Mouse (Mus musculus) lung, embryonic 14.5 days (tissue): Measurements from ENCODE around the gene Aifm3. TPM values are rescaled to one million over a fixed set of nuclear protein-coding genes. Genes with fewer than 3 reads are reported as not detected.

ENCODE experiments used
- ATAC-seq: fragments of 200-750 bp; cut with Nextera tagmentation; 2 replicates; pipeline ENCODE4 v1.8.0; 2017; ENCODE audit warnings: mild to moderate bottlenecking, moderate TSS enrichment, moderate library complexity; ENCODE audit not compliant: insufficient read depth
- DNase-seq: peaks from one replicate; pipeline ENCODE4 v3.0.0-alpha.2; 2015
- H3K27ac ChIP-seq: fragments of 300-500 bp; sonication (generic); 2 replicates; pipeline ENCODE4 v1.5.1; 2014; ENCODE audit warnings: low read depth, mild to moderate bottlenecking, moderate library complexity
- H3K27me3 ChIP-seq: fragments of 300-500 bp; sonication (generic); 2 replicates; pipeline ENCODE4 v1.6.1; 2014; ENCODE audit warnings: low read length, control low read depth; ENCODE audit not compliant: insufficient read depth
- H3K36me3 ChIP-seq: fragments of 300-500 bp; sonication (generic); 2 replicates; pipeline ENCODE4 v1.6.1; 2014; ENCODE audit warnings: control low read depth; ENCODE audit not compliant: insufficient read depth
- H3K4me1 ChIP-seq: fragments of 300-500 bp; sonication (generic); 2 replicates; pipeline ENCODE4 v1.6.1; 2014; ENCODE audit warnings: antibody characterized with exemption, control low read depth; ENCODE audit not compliant: insufficient read depth
- H3K4me2 ChIP-seq: fragments of 300-500 bp; sonication (generic); 2 replicates; pipeline ENCODE4 v1.6.1; 2014; ENCODE audit warnings: mild to moderate bottlenecking
- H3K4me3 ChIP-seq: fragments of 300-500 bp; sonication (generic); 2 replicates; pipeline ENCODE4 v1.5.1; 2014; ENCODE audit warnings: low read depth, low read length
- H3K9ac ChIP-seq: fragments of 300-500 bp; sonication (generic); 2 replicates; pipeline ENCODE4 v1.6.1; 2014
- H3K9me3 ChIP-seq: fragments of 300-500 bp; sonication (generic); 2 replicates; pipeline ENCODE4 v1.6.1; 2016; ENCODE audit warnings: low read depth, low read length, control low read depth
- CTCF ChIP-seq: IDR thresholded peaks from 2 replicates; pipeline ENCODE4 v1.5.1; 2016; ENCODE audit warnings: antibody characterized with exemption, low read depth
- WGBS: fragments of 180-500 bp; shearing (Covaris S2); extraction: QIAGEN DNeasy Blood & Tissue Kit; methylation state at CpG from one replicate; pipeline ENCODE4 v1.1.7; 2014; 5-methylcytosine and 5-hydroxymethylcytosine counted together
- polyA plus RNA-seq: library from polyadenylated mRNA; unstranded; fragments of >200 nt; fragmentation: Nextera tagmentation; extraction: Ambion mirVana; gene quantifications from 2 replicates; pipeline ENCODE4 v1.2.1, GENCODE M21; 2014

The Aifm3 gene
- 1.3 and 1.5 TPM in 2 replicates for polyA plus RNA-seq

- Histone ChIP-seq H3K9ac (peak within 1 kb of the TSS; percentile 42), H3K27me3 (peaks cover 7% of the 10 kb centered on the region; the same call in 1 of the 2 replicates), H3K4me1 (no peaks in the 10 kb centered on the region), H3K4me2 (peak within 1 kb of the TSS; percentile 79), H3K27ac (no peak within 1 kb of the TSS), H3K4me3 (peak within 1 kb of the TSS; percentile 41), H3K9me3 (no peaks in the 10 kb centered on the region), H3K36me3 (peaks cover 35% of the 10 kb centered on the region)
- peak; percentile 78 for ATAC-seq
- TF ChIP-seq CTCF: no peak
- 2% methylated on average over 47 of the region's 47 CpGs for WGBS
- peak; percentile 38 for DNase-seq
Observed at GRCm38 (mm10) chr16:17489469-17490111, at the start of gene Aifm3. TSS of gene Aifm3 (plus strand) at chr16:17489611.

DNA sequence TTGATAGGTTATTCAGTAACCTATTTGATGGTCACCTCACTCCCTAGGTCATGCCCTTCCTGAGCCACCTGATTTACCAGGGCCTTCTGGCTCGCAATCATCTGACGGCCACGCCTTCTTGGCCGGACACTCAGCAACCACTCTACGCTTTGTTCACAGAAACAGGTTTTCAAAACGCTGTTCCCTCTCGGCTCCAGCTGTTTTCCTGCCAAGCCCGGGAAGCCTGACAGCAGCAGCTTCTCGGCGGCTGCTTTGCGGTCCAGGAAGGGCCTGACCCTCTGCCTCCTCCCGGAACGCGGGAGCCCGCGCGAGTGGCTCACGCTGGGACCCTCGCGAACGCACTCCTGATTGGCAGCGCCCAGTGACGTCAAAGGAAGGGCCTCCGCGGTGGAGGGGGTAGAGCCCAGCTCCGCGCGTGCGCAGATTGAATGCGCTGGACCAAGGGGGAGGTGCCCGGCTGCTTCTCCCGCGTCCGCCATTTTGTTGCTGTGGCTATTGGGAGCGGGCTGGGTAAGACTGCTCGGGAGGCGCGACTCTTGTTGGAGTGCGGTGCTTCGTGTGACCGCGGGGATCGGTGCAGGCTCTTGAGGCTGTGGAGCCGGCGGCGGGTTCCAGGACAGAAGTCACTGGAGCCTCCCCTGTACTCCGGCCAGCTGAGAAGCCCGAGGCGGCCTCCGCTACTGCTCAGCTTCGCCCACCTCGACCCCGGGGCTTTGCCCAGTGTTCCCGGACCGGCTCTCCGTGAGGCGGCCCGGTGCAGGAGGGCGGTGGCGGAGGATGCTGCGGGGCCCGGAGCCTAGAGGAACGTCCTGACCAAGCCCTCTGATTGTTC, 37.7 kb upstream of the Aifm3 start, which contains the start of gene Crkl:
Crkl (plus strand) TSS at position 447 of the 832 bp plus-strand sequence.
- Histone ChIP-seq H3K27ac (peak within 1 kb of the TSS; percentile 96), H3K4me3 (peak within 1 kb of the TSS; percentile 99), H3K4me1 (peaks cover 10% of the 10 kb centered on the region; the same call in 1 of the 2 replicates), H3K36me3 (peaks cover 13% of the 10 kb centered on the region), H3K27me3 (no peaks in the 10 kb centered on the region), H3K9ac (peak within 1 kb of the TSS; percentile 95), H3K9me3 (no peaks in the 10 kb centered on the region), H3K4me2 (peak within 1 kb of the TSS; percentile 97)
- TF ChIP-seq CTCF: no peak
- under 1% methylated on average over 63 of the region's 63 CpGs for WGBS
- DNase-seq (peak; percentile 100), ATAC-seq (peak; percentile 98)

GRCm38 (mm10) chr16:17452373-17452715, 37.1 kb upstream of the Aifm3 start:
- Histone ChIP-seq H3K4me1 (peaks cover 10% of the 10 kb centered on the region; the same call in 1 of the 2 replicates), H3K9me3 (no peaks in the 10 kb centered on the region), H3K27ac (peak overlapping the region; percentile 96), H3K36me3 (peaks cover 17% of the 10 kb centered on the region), H3K9ac (peak overlapping the region; percentile 95), H3K4me2 (peak overlapping the region; percentile 97), H3K27me3 (no peaks in the 10 kb centered on the region), H3K4me3 (peak overlapping the region; percentile 99)
- ATAC-seq (peak; percentile 46), DNase-seq (peak; percentile 62)
- TF ChIP-seq CTCF: 0 out of 2 replicates have a peak, but pooled peaks have one; percentile 3
- 0% methylated on average over 24 of the region's 24 CpGs for WGBS

DNA sequence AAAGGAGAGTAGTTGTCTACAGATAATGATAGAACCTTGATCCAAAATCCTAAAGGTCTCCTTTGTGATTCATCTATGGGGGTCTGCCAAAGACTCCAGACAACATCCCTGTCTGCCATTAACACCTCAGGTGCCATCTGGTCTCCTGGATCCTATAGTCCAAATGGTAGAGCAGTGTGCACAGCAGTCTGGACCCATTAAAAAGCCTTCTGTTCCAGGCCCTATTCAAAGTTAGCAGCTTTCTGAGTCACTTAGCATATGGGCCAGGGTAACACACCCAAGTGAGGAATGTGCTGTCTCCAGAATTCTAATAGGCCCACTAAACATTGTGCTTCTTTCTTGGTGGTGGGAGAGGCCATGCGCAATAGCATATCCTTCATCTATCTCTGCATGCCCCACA, 32.5 kb upstream of the Aifm3 start:
- Histone ChIP-seq H3K27me3 (no peaks in the 10 kb centered on the region), H3K9me3 (no peaks in the 10 kb centered on the region), H3K27ac (no peak overlapping the region), H3K4me3 (no peak overlapping the region), H3K36me3 (peaks cover 33% of the 10 kb centered on the region), H3K4me2 (no peak overlapping the region), H3K4me1 (peaks cover 10% of the 10 kb centered on the region; the same call in 1 of the 2 replicates), H3K9ac (no peak overlapping the region)
- ATAC-seq (no peak), DNase-seq (no peak)
- no peak for TF ChIP-seq CTCF
- 97% methylated on average over 1 of the region's 1 CpGs for WGBS

GRCm38 (mm10) chr16:17460254-17460653, 29.2 kb upstream of the Aifm3 start:
- no peaks in the 10 kb centered on the region for H3K9me3 ChIP-seq
- TF ChIP-seq CTCF: peak; percentile 48
- H3K27me3 ChIP-seq: no peaks in the 10 kb centered on the region
- no peak overlapping the region for H3K4me3 ChIP-seq
- peaks cover 1% of the 10 kb centered on the region; the same call in 1 of the 2 replicates for H3K4me1 ChIP-seq
- WGBS: 95% methylated on average over 4 of the region's 4 CpGs
- no peak overlapping the region for H3K27ac ChIP-seq
- H3K9ac ChIP-seq: no peak overlapping the region
- ATAC-seq: no peak
- peak; percentile 37 for DNase-seq
- peaks cover 26% of the 10 kb centered on the region for H3K36me3 ChIP-seq
- no peak overlapping the region for H3K4me2 ChIP-seq

- no peak for ATAC-seq
- 79% methylated on average over 1 of the region's 1 CpGs for WGBS
- Histone ChIP-seq H3K9me3 (no peaks in the 10 kb centered on the region), H3K27me3 (no peaks in the 10 kb centered on the region), H3K27ac (no peak overlapping the region), H3K9ac (no peak overlapping the region), H3K36me3 (peaks cover 21% of the 10 kb centered on the region; the same call in 1 of the 2 replicates), H3K4me1 (no peaks in the 10 kb centered on the region), H3K4me3 (no peak overlapping the region), H3K4me2 (no peak overlapping the region)
- TF ChIP-seq CTCF: no peak
- no peak for DNase-seq
Observed at GRCm38 (mm10) chr16:17461596-17461995, 27.8 kb upstream of the Aifm3 start.

DNA sequence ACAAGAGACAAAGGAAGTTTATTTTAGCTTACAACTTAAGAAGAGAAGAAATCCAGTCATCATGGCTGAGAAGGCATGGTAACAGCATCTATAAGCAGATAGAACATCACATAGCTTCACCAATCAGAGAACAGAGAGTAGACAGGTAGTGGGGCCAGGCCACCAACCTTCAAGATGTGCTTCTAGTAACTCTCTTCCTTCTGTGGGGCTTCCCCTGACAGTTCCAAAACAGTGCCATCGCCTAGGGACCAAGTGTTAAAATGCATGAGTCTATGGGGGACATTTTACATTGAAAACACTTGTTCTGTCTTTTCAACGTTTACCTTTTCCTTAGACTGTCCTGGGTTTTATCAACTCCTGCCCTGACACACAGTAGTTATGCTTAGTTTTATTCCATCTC, 26.2 kb upstream of the Aifm3 start:
- 94% methylated on average over 2 of the region's 2 CpGs for WGBS
- no peak overlapping the region for H3K4me2 ChIP-seq

More for the DNA sequence above, 26.2 kb upstream of the Aifm3 start:
- Histone ChIP-seq H3K27ac (no peak overlapping the region), H3K27me3 (no peaks in the 10 kb centered on the region), H3K9me3 (no peaks in the 10 kb centered on the region), H3K9ac (no peak overlapping the region), H3K36me3 (peaks cover 15% of the 10 kb centered on the region; the same call in 1 of the 2 replicates), H3K4me1 (no peaks in the 10 kb centered on the region), H3K4me3 (no peak overlapping the region)
- ATAC-seq (no peak), DNase-seq (no peak)
- no peak for TF ChIP-seq CTCF
